Mouse (Mus musculus) forelimb bud, embryonic 11.5 days (tissue): ENCODE data around the gene Bdkrb1.

Experiments used
- DNase-seq: peaks from one replicate; pipeline ENCODE4 v3.0.0-alpha.2; 2012; ENCODE audit warnings: low read depth, low spot score

The Bdkrb1 gene

GRCm38 (mm10) chr12:105598503-105598902 is 4.4 kb upstream of the Bdkrb1 start:
- no peak for DNase-seq

GRCm38 (mm10) chr12:105599098-105599497 is 3.8 kb upstream of the Bdkrb1 start:
- no peak for DNase-seq

- DNase-seq: no peak
Observed at GRCm38 (mm10) chr12:105601586-105601985, 1.3 kb upstream of the Bdkrb1 start.

- DNase-seq: no peak
Observed at GRCm38 (mm10) chr12:105603904-105604303, 1.0 kb downstream of the Bdkrb1 start.

- DNase-seq: no peak
Observed at GRCm38 (mm10) chr12:105605212-105605611, 2.3 kb downstream of the Bdkrb1 start.

- no peak for DNase-seq
Observed at GRCm38 (mm10) chr12:105606881-105607280, 4.0 kb downstream of the Bdkrb1 start.

GRCm38 (mm10) chr12:105611045-105611444 is 8.2 kb downstream of the Bdkrb1 start:
- DNase-seq: no peak

GRCm38 (mm10) chr12:105611748-105612147 is 8.9 kb downstream of the Bdkrb1 start:
- peak; percentile 77 for DNase-seq

- no peak for DNase-seq
Observed at GRCm38 (mm10) chr12:105613559-105613958, 10.7 kb downstream of the Bdkrb1 start.

GRCm38 (mm10) chr12:105622048-105622447 is 19.2 kb downstream of the Bdkrb1 start:
- no peak for DNase-seq

GRCm38 (mm10) chr12:105622981-105623539 is 20.2 kb downstream of the Bdkrb1 start:
- DNase-seq: no peak

- DNase-seq: no peak
Observed at GRCm38 (mm10) chr12:105625798-105626197, 22.9 kb downstream of the Bdkrb1 start.

- DNase-seq: no peak
Observed at GRCm38 (mm10) chr12:105634374-105635067, 31.6 kb downstream of the Bdkrb1 start.

GRCm38 (mm10) chr12:105636551-105636950 is 33.7 kb downstream of the Bdkrb1 start:
- no peak for DNase-seq

GRCm38 (mm10) chr12:105637554-105637953 is 34.7 kb downstream of the Bdkrb1 start:
- DNase-seq: peak; percentile 0

GRCm38 (mm10) chr12:105642770-105643321 is 40.0 kb downstream of the Bdkrb1 start:
- DNase-seq: no peak
